Mouse (Mus musculus) midbrain, embryonic 10.5 days (tissue): Measurements from ENCODE around the gene Jpt2. TPM values are rescaled to one million over a fixed set of nuclear protein-coding genes. Genes with fewer than 3 reads are reported as not detected.
"Not testable (repeated sequence)": the region's sequence is repeated elsewhere in the genome, so short reads cannot be mapped to it uniquely, and the experiment has no call there.

Experiments
- DNase-seq: peaks from one replicate; pipeline ENCODE4 v3.0.0-alpha.2; 2017; ENCODE audit warnings: low spot score
- H3K27ac ChIP-seq: fragments of 300-500 bp; sonication (generic); replicated peaks from 2 replicates; pipeline ENCODE4 v1.5.1; 2016; ENCODE audit warnings: mild to moderate bottlenecking
- H3K27me3 ChIP-seq: fragments of 300-500 bp; sonication (generic); 2 replicates; pipeline ENCODE4 v1.6.1; 2016; ENCODE audit warnings: low read depth, mild to moderate bottlenecking; ENCODE audit not compliant: poor library complexity, severe bottlenecking
- H3K36me3 ChIP-seq: fragments of 300-500 bp; sonication (generic); 2 replicates; pipeline ENCODE4 v1.6.1; 2016; ENCODE audit warnings: mild to moderate bottlenecking, moderate library complexity
- H3K4me1 ChIP-seq: fragments of 300-500 bp; sonication (generic); 2 replicates; pipeline ENCODE4 v1.6.1; 2016
- H3K4me3 ChIP-seq: fragments of 300-500 bp; sonication (generic); 2 replicates; pipeline ENCODE4 v1.5.1; 2016; ENCODE audit warnings: mild to moderate bottlenecking, moderate library complexity
- H3K9me3 ChIP-seq: fragments of 300-500 bp; sonication (generic); replicated peaks from 2 replicates; pipeline ENCODE4 v1.6.1; 2016; ENCODE audit warnings: mild to moderate bottlenecking
- WGBS: fragments of 180-500 bp; shearing (Covaris S2); methylation state at CpG from one replicate; pipeline ENCODE4 v1.1.7; 2016; 5-methylcytosine and 5-hydroxymethylcytosine counted together
- polyA plus RNA-seq: library from polyadenylated mRNA; unstranded; fragments of >200 nt; fragmentation: Nextera tagmentation; extraction: Ambion mirVana; gene quantifications from 2 replicates; pipeline ENCODE4 v1.2.1, GENCODE M21; 2016

The Jpt2 gene
- 442 and 466 TPM in 2 replicates for polyA plus RNA-seq

- H3K36me3 ChIP-seq: peaks cover 64% of the 10 kb centered on the region
- H3K27me3 ChIP-seq: no peaks in the 10 kb centered on the region
- H3K4me3 ChIP-seq: peak within 1 kb of the TSS; percentile 94
- DNase-seq: peak; percentile 99
- H3K4me1 ChIP-seq: peaks cover 23% of the 10 kb centered on the region
- no peaks in the 10 kb centered on the region for H3K9me3 ChIP-seq
- under 1% methylated on average over 59 of the region's 59 CpGs for WGBS
- H3K27ac ChIP-seq: peak within 1 kb of the TSS; percentile 98
These were observed at the start of gene Jpt2 for GRCm38 (mm10) chr17:24960135-24960851. Gene Jpt2, minus strand, starts transcription at chr17:24960689.

- H3K9me3 ChIP-seq: no peaks in the 10 kb centered on the region
- H3K27ac ChIP-seq: no peak overlapping the region
- 0 out of 2 replicates have a peak, but pooled peaks cover under 1% of the 10 kb centered on the region for H3K4me1 ChIP-seq
- peaks cover 98% of the 10 kb centered on the region for H3K36me3 ChIP-seq
- no peak for DNase-seq
- no peaks in the 10 kb centered on the region for H3K27me3 ChIP-seq
- no peak overlapping the region for H3K4me3 ChIP-seq
These were observed 47.0 kb upstream of the Jpt2 start for GRCm38 (mm10) chr17:25007480-25007879.

DNA sequence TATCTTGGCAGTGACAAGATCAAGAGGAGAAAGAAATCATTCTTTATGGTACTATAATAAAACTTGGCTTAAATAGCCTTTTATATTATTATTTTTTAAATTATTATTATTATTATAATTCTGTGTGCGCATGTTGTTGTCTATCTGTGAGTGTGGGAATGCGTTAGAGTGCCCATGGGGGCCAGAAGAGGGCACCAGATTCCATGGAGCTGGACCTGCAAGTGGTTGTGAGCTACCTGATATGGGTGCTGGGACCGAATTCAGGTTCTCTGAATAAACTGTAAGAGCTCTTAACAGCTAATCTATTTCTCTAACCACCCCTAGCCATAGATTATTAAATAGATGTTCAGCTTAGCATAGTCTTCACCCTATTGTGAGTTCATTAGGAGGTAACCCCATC lies 44.6 kb upstream of the Jpt2 start:
- Histone ChIP-seq H3K4me1 (no peaks in the 10 kb centered on the region), H3K9me3 (no peaks in the 10 kb centered on the region), H3K27me3 (no peaks in the 10 kb centered on the region), H3K27ac (no peak overlapping the region), H3K36me3 (peaks cover 98% of the 10 kb centered on the region), H3K4me3 (no peak overlapping the region)
- 92% methylated on average over 3 of the region's 3 CpGs for WGBS
- no peak for DNase-seq

- no peak for DNase-seq
- no peaks in the 10 kb centered on the region for H3K4me1 ChIP-seq
- 93% methylated on average over 6 of the region's 6 CpGs for WGBS
- H3K36me3 ChIP-seq: peaks cover 100% of the 10 kb centered on the region
- no peaks in the 10 kb centered on the region for H3K9me3 ChIP-seq
- H3K4me3 ChIP-seq: no peak overlapping the region
- no peak overlapping the region for H3K27ac ChIP-seq
- H3K27me3 ChIP-seq: no peaks in the 10 kb centered on the region
These were observed 34.2 kb upstream of the Jpt2 start for GRCm38 (mm10) chr17:24994721-24995120.

GRCm38 (mm10) chr17:24987221-24987620 lies 26.7 kb upstream of the Jpt2 start:
- no peak overlapping the region for H3K27ac ChIP-seq
- no peaks in the 10 kb centered on the region for H3K9me3 ChIP-seq
- H3K4me3 ChIP-seq: no peak overlapping the region
- DNase-seq: no peak
- H3K4me1 ChIP-seq: no peaks in the 10 kb centered on the region
- no peaks in the 10 kb centered on the region for H3K27me3 ChIP-seq
- WGBS: 95% methylated on average over 6 of the region's 6 CpGs
- H3K36me3 ChIP-seq: peaks cover 100% of the 10 kb centered on the region

GRCm38 (mm10) chr17:24960852-24961715 lies 595 bp upstream of the Jpt2 start:
- peak overlapping the region; percentile 98; the same call in 1 of the 2 replicates for H3K27ac ChIP-seq
- H3K4me3 ChIP-seq: peak overlapping the region; percentile 94
- no peak for DNase-seq
- H3K36me3 ChIP-seq: peaks cover 64% of the 10 kb centered on the region
- H3K27me3 ChIP-seq: no peaks in the 10 kb centered on the region
- peaks cover 23% of the 10 kb centered on the region for H3K4me1 ChIP-seq
- H3K9me3 ChIP-seq: no peaks in the 10 kb centered on the region
- WGBS: 17% methylated on average over 21 of the region's 21 CpGs

DNA sequence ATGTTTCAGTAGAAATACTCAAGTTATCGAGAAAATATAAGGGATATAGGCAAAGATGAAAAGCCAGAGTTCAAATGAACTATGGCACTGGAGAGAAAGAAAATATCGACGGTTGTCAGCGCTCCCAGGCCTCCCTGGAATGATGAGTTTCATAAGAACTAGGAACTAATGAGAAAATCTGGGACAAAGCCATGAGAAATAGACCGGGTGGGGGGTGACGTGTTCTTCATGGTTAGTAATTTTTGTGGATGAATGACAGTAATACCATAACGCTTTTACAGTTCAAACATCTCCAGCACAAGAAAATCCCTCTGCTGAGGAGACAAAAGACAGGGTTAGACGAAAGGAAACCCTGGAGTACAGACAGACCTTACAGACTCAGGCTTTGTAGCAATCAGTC lies 1.1 kb downstream of the Jpt2 start:
- no peaks in the 10 kb centered on the region for H3K27me3 ChIP-seq
- H3K27ac ChIP-seq: peak overlapping the region; percentile 98
- peaks cover 23% of the 10 kb centered on the region for H3K4me1 ChIP-seq
- peak overlapping the region; percentile 94 for H3K4me3 ChIP-seq
- H3K9me3 ChIP-seq: no peaks in the 10 kb centered on the region
- no peak for DNase-seq
- WGBS: 60% methylated on average over 8 of the region's 8 CpGs
- peaks cover 64% of the 10 kb centered on the region for H3K36me3 ChIP-seq

DNA sequence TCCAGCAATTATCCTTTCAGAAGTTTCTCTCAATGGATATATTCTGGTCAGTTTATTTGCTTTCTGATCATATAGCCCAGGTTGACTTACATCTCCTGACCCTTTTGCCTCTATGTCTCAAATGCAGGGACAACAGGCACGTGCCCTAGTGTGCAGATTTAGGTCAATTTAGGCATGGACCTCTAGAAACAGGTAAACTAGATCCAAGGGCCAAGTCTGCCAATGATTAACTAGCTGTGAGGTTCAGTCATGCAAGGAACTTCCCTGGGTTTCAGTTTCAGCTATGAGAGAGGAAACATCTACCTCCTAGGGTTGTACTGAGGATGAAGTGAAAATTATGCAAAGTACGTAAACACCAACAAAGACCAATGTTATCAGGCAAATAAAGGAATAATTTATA lies 7.2 kb downstream of the Jpt2 start:
- H3K9me3 ChIP-seq: no peaks in the 10 kb centered on the region
- H3K4me3 ChIP-seq: no peak overlapping the region
- H3K27ac ChIP-seq: no peak overlapping the region
- no peaks in the 10 kb centered on the region for H3K4me1 ChIP-seq
- DNase-seq: no peak
- H3K27me3 ChIP-seq: no peaks in the 10 kb centered on the region
- 94% methylated on average over 2 of the region's 2 CpGs for WGBS
- H3K36me3 ChIP-seq: peaks cover 96% of the 10 kb centered on the region

DNA sequence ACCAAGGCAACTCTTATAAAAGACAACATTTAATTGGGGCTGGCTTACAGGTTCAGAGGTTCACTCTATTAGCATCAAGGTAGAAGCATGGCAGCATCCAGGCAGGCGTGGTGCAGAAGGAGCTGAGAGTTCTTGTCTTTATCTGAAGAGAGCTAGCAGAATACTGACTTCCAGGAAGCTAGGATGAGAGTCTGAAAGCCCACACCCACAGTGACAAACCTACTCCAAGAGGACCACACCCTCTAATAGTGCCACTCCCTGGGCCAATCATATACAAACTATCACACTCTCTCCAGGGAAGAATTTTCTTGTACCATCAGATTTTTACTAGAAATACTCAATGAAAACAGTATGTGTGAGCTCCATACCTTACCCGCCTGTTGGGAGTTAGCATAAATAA lies 9.8 kb downstream of the Jpt2 start:
- H3K9me3 ChIP-seq: no peaks in the 10 kb centered on the region
- no peak for DNase-seq
- H3K36me3 ChIP-seq: peaks cover 99% of the 10 kb centered on the region
- H3K4me1 ChIP-seq: no peaks in the 10 kb centered on the region
- H3K4me3 ChIP-seq: no peak overlapping the region
- no peaks in the 10 kb centered on the region for H3K27me3 ChIP-seq
- no peak overlapping the region for H3K27ac ChIP-seq
- WGBS: 84% methylated on average over 2 of the region's 2 CpGs

- no peak overlapping the region for H3K4me3 ChIP-seq
- H3K27ac ChIP-seq: no peak overlapping the region
- H3K27me3 ChIP-seq: no peaks in the 10 kb centered on the region
- 96% methylated on average over 5 of the region's 5 CpGs for WGBS
- DNase-seq: no peak
- H3K9me3 ChIP-seq: no peaks in the 10 kb centered on the region
- peaks cover 100% of the 10 kb centered on the region for H3K36me3 ChIP-seq
- H3K4me1 ChIP-seq: no peaks in the 10 kb centered on the region
These were observed 12.3 kb downstream of the Jpt2 start for GRCm38 (mm10) chr17:24948204-24948603.

GRCm38 (mm10) chr17:24943589-24943988 lies 16.9 kb downstream of the Jpt2 start:
- H3K4me3 ChIP-seq, H3K27ac ChIP-seq, H3K27me3 ChIP-seq, H3K9me3 ChIP-seq, DNase-seq, H3K4me1 ChIP-seq: not testable (repeated sequence)
- peaks cover 75% of the 10 kb centered on the region for H3K36me3 ChIP-seq
- WGBS: 92% methylated on average over 1 of the region's 1 CpGs

- Histone ChIP-seq H3K4me1 (no peaks in the 10 kb centered on the region), H3K27ac (no peak overlapping the region), H3K27me3 (no peaks in the 10 kb centered on the region), H3K36me3 (peaks cover 70% of the 10 kb centered on the region), H3K4me3 (no peak overlapping the region), H3K9me3 (no peaks in the 10 kb centered on the region)
- WGBS: 92% methylated on average over 7 of the region's 7 CpGs
- DNase-seq: no peak
These were observed 17.5 kb downstream of the Jpt2 start for GRCm38 (mm10) chr17:24943036-24943435.

DNA sequence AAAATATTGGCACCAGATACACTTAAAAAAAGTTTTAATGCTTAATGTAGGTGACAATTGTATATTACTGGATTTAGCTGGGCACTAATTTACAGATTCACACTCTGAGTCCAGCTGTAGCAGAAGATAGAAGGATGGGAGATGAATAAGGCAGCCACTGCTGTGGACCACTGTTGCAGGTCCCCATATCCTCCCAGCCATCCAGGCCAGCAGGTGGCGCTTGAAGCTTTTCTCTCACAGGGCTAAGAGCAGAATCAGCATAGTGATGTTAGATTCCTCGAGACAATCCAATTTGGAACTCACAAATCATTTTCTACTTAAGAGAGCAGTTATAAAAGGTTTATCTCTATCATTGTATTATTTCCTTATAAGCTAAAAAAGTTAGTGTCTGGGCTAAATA lies 18.0 kb downstream of the Jpt2 start:
- WGBS: 39% methylated on average over 2 of the region's 2 CpGs
- not testable (repeated sequence) for H3K4me1 ChIP-seq, H3K27ac ChIP-seq, H3K9me3 ChIP-seq, H3K4me3 ChIP-seq, H3K27me3 ChIP-seq, DNase-seq
- peaks cover 64% of the 10 kb centered on the region for H3K36me3 ChIP-seq
